Mouse (Mus musculus): ENCODE data around the gene Rpl18a.

- TF ChIP-seq GATA1 (IDR thresholded peaks at IDR 0.05; ENCODE audit: low read length) (no peak), TAL1 (IDR thresholded peaks at IDR 0.05; ENCODE audit: low read length) (no peak)
Measured at GRCm38 (mm10) chr8:70884186-70884585, 13.0 kb downstream of the Rpl18a start.

Measured in erythroblast, embryonic 14.5 days (primary cell).